Mouse (Mus musculus) bone marrow macrophage, adult 2 months (primary cell): Measurements from ENCODE around the gene 4930583I09Rik.

Source experiments
- CTCF ChIP-seq: IDR thresholded peaks from 2 replicates; pipeline ENCODE4 v1.5.1; 2012; ENCODE audit warnings: low read depth, mild to moderate bottlenecking, low read length, moderate library complexity
- POLR2A ChIP-seq: IDR thresholded peaks from 2 replicates; pipeline ENCODE4 v1.6.1; 2012; ENCODE audit warnings: mild to moderate bottlenecking, low read depth, low read length, borderline replicate concordance

- no peak for TF ChIP-seq POLR2A
- TF ChIP-seq CTCF = no peak
Observed at GRCm38 (mm10) chr17:64848031-64848430, 12.2 kb upstream of the 4930583I09Rik start.
